Mouse (Mus musculus) cortical plate, adult 2 months (tissue): ENCODE data around the gene Foxp1.

Experiments
- CTCF ChIP-seq: fragments of 200-500 bp; IDR thresholded peaks from 2 replicates; pipeline ENCODE4 v1.5.1; 2011; ENCODE audit warnings: mild to moderate bottlenecking, control low read depth, low read length; ENCODE audit not compliant: insufficient read depth; ENCODE audit errors: extremely low read depth
- POLR2A ChIP-seq: fragments of 200-500 bp; IDR thresholded peaks from 2 replicates; pipeline ENCODE4 v1.6.1; 2011; ENCODE audit warnings: mild to moderate bottlenecking, low read length, control low read depth; ENCODE audit not compliant: insufficient read depth; ENCODE audit errors: extremely low read depth

- TF ChIP-seq CTCF: no peak
- no peak for TF ChIP-seq POLR2A
Observed at GRCm38 (mm10) chr6:99143756-99144036, 378.8 kb downstream of the Foxp1 start.
